Mouse (Mus musculus) C2C12 (cell line): ENCODE results near the gene Col24a1. TPM values are rescaled to one million over a fixed set of nuclear protein-coding genes. Genes with fewer than 3 reads are reported as not detected.

ENCODE experiments used
- H3K27me3 ChIP-seq: one replicate; pipeline ENCODE4 v1.6.1; 2011; ENCODE audit not compliant: control insufficient read depth, insufficient read depth, insufficient read length
- H3K36me3 ChIP-seq: one replicate; pipeline ENCODE4 v1.6.1; 2011; ENCODE audit not compliant: control insufficient read depth, insufficient read depth
- H3K4me3 ChIP-seq: one replicate; pipeline ENCODE4 v1.5.1; 2011; ENCODE audit warnings: mild to moderate bottlenecking, control low read depth; ENCODE audit not compliant: poor library complexity, insufficient read depth, severe bottlenecking
- H3K79me2 ChIP-seq: one replicate; pipeline ENCODE4 v1.6.1; 2011; ENCODE audit not compliant: control insufficient read depth, insufficient read depth
- H3K79me3 ChIP-seq: one replicate; pipeline ENCODE4 v1.6.1; 2011; ENCODE audit warnings: low read depth, control low read depth
- H3ac ChIP-seq: one replicate; pipeline ENCODE3; 2011; ENCODE audit warnings: low read depth; ENCODE audit not compliant: control insufficient read depth, insufficient read length
- CEBPB ChIP-seq: IDR thresholded peaks from one replicate; pipeline ENCODE4 v1.6.1; 2011; ENCODE audit warnings: low read depth, mild to moderate bottlenecking, control low read depth, moderate library complexity
- CTCF ChIP-seq: IDR thresholded peaks from one replicate; pipeline ENCODE4 v1.5.1; 2011; ENCODE audit not compliant: control insufficient read depth, insufficient read depth, insufficient read length
- FOSL1 ChIP-seq: IDR thresholded peaks from one replicate; pipeline ENCODE4 v1.8.0; 2011; ENCODE audit warnings: mild to moderate bottlenecking, low read length; ENCODE audit not compliant: poor library complexity, insufficient read depth, severe bottlenecking
- MAX ChIP-seq: IDR thresholded peaks from one replicate; pipeline ENCODE4 v1.6.1; 2011; ENCODE audit warnings: mild to moderate bottlenecking, control low read depth
- MYOD1 ChIP-seq: IDR thresholded peaks from one replicate; pipeline ENCODE4 v1.6.1; 2011; ENCODE audit warnings: low read depth; ENCODE audit not compliant: control insufficient read depth, insufficient read length
- MYOG ChIP-seq: IDR thresholded peaks from one replicate; pipeline ENCODE4 v1.6.1; 2011; ENCODE audit not compliant: control insufficient read depth, insufficient read length; ENCODE audit errors: extremely low read depth
- USF1 ChIP-seq: IDR thresholded peaks from one replicate; pipeline ENCODE4 v1.6.1; 2011; ENCODE audit warnings: low read depth, mild to moderate bottlenecking, control low read depth, moderate library complexity
- polyA plus RNA-seq: library from polyadenylated mRNA; unstranded; fragments of >200 nt; fragmentation: generic; extraction: Trizol; gene quantifications from one replicate; pipeline ENCODE4 v1.2.1, GENCODE M21; 2012; ENCODE audit warnings: missing spikeins

Gene Col24a1
- polyA plus RNA-seq, 1 experiment: 0.01 TPM

- H3K36me3 ChIP-seq: peaks cover 90% of the 10 kb centered on the region
- no peaks in the 10 kb centered on the region for H3K27me3 ChIP-seq
- no peak overlapping the region for H3ac ChIP-seq
- H3K79me3 ChIP-seq: no peaks in the 10 kb centered on the region
- H3K79me2 ChIP-seq: no peaks in the 10 kb centered on the region
- no peak for TF ChIP-seq MYOD1
- H3K4me3 ChIP-seq: no peak overlapping the region
Measured at GRCm38 (mm10) chr3:145599059-145599458, 306.8 kb downstream of the Col24a1 start.

- no peaks in the 10 kb centered on the region for H3K27me3 ChIP-seq
- H3ac ChIP-seq: no peak overlapping the region
- no peak for TF ChIP-seq MYOG
- TF ChIP-seq USF1: no peak
- no peak for TF ChIP-seq CEBPB
- no peak for TF ChIP-seq MYOD1
- TF ChIP-seq MAX: no peak
Measured at GRCm38 (mm10) chr3:145600801-145601200, 308.5 kb downstream of the Col24a1 start.

DNA sequence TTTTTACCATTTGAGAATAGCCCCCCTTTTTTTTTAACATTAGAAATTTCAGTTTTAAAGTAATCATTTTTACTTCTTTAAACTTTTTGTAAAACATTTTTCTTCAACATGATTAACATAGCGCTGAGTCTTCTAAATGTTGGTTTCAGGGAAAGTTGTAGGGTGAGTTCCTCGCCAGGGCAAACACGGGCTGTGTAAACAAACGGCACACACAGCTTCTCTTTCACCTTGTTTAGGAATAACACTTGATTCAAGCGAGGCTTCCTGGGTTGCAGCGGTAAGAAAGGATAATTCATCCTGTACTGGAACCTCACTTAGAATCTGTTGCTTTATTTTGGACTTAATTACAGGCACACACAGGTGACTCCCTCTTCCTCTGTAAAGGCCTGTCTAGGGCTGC is 309.1 kb downstream of the Col24a1 start:
- H3K79me2 ChIP-seq: no peaks in the 10 kb centered on the region
- peaks cover 86% of the 10 kb centered on the region for H3K36me3 ChIP-seq
- H3K4me3 ChIP-seq: no peak overlapping the region
- H3K27me3 ChIP-seq: no peaks in the 10 kb centered on the region
- H3ac ChIP-seq: no peak overlapping the region
- H3K79me3 ChIP-seq: no peaks in the 10 kb centered on the region
- TF ChIP-seq MYOG (no peak), USF1 (no peak), CEBPB (no peak), MAX (no peak), MYOD1 (no peak), CTCF (no peak), FOSL1 (no peak)

More at GRCm38 (mm10) chr3:145600801-145601200, 308.5 kb downstream of the Col24a1 start:
- Histone ChIP-seq H3K4me3 (no peak overlapping the region), H3K36me3 (peaks cover 88% of the 10 kb centered on the region), H3K79me3 (no peaks in the 10 kb centered on the region), H3K79me2 (no peaks in the 10 kb centered on the region)

Other genes starting within 250 kb of the Col24a1 start
- 0.27 TPM for gene Clca2, start 193.0 kb upstream of the Col24a1 start, polyA plus RNA-seq
- 3.3 TPM for gene Odf2l, start 173.9 kb upstream of the Col24a1 start, polyA plus RNA-seq